Mouse (Mus musculus): ENCODE results near the gene Igsf21. TPM values are rescaled to one million over a fixed set of nuclear protein-coding genes. Genes with fewer than 3 reads are reported as not detected.

Gene Igsf21
- total and polyA plus RNA-seq, 2 experiments from 2014 or later, result 125 to 176 TPM

- Histone ChIP-seq H3K27ac (no peak overlapping the region), H3K9me3 (ENCODE audit: low read length) (no peaks in the 10 kb centered on the region), H3K4me3 (ENCODE audit: low read length) (no peak overlapping the region), H3K36me3 (ENCODE audit: insufficient read depth, low read length) (no peaks in the 10 kb centered on the region), H3K27me3 (ENCODE audit: insufficient read depth, low read length) (no peaks in the 10 kb centered on the region), H3K9ac (replicated peaks; ENCODE audit: low read length) (no peak overlapping the region), H3K4me2 (ENCODE audit: low read depth, low read length) (no peak overlapping the region), H3K4me1 (ENCODE audit: insufficient read depth, low read length) (no peaks in the 10 kb centered on the region)
- peak; percentile 67 for ATAC-seq
- peak; percentile 71 for DNase-seq (ENCODE audit: low spot score)
- 58% methylated on average over 10 of the region's 10 CpGs for WGBS
- no peak for TF ChIP-seq CTCF (IDR thresholded peaks at IDR 0.05; ENCODE audit: low read depth)
These were observed 198.7 kb downstream of the Igsf21 start for GRCm38 (mm10) chr4:140047807-140048362.

DNA sequence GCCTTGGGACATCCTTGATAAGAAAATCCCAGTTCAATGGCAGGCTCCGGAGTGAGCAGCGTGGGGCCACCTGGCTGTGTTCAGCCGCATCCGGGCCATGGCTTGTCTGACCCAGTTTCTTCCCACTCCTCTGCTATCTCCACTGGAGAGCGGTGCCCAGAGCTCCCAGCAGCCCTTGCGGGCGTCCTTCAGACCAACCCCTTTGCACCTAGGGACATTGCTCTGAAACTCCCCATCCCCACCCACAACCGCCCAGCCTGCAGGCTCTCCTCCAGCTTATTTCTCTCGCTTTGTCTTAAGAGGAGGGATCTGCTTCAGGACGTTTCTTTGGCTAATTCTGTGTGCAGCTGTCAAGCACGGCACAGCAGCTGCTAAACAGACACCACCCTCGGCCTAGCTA is 202.6 kb downstream of the Igsf21 start:
- H3K27me3 ChIP-seq (ENCODE audit: insufficient read depth, low read length), result no peaks in the 10 kb centered on the region
- H3K9ac ChIP-seq (replicated peaks; ENCODE audit: low read length), result no peak overlapping the region
- DNase-seq (ENCODE audit: low spot score), result peak; percentile 53
- no peak for ATAC-seq
- no peak overlapping the region for H3K4me3 ChIP-seq (ENCODE audit: low read length)
- no peaks in the 10 kb centered on the region; the same call in 1 of the 2 replicates for H3K9me3 ChIP-seq (ENCODE audit: low read length)
- TF ChIP-seq CTCF (IDR thresholded peaks at IDR 0.05; ENCODE audit: low read depth), result no peak
- H3K36me3 ChIP-seq (ENCODE audit: insufficient read depth, low read length), result no peaks in the 10 kb centered on the region
- H3K4me1 ChIP-seq (ENCODE audit: insufficient read depth, low read length), result peaks cover 7% of the 10 kb centered on the region; the same call in 1 of the 2 replicates
- H3K27ac ChIP-seq, result peak overlapping the region; percentile 5; the same call in 1 of the 2 replicates
- WGBS, result 40% methylated on average over 12 of the region's 12 CpGs
- no peak overlapping the region for H3K4me2 ChIP-seq (ENCODE audit: low read depth, low read length)

- ATAC-seq, result no peak
- 0 out of 2 replicates have a peak overlapping the region, but pooled peaks have one; percentile 41 for H3K27ac ChIP-seq
- no peaks in the 10 kb centered on the region; the same call in 1 of the 2 replicates for H3K9me3 ChIP-seq (ENCODE audit: low read length)
- no peak for TF ChIP-seq CTCF (IDR thresholded peaks at IDR 0.05; ENCODE audit: low read depth)
- peaks cover 20% of the 10 kb centered on the region for H3K4me1 ChIP-seq (ENCODE audit: insufficient read depth, low read length)
- no peaks in the 10 kb centered on the region for H3K27me3 ChIP-seq (ENCODE audit: insufficient read depth, low read length)
- no peak overlapping the region for H3K4me2 ChIP-seq (ENCODE audit: low read depth, low read length)
- H3K9ac ChIP-seq (replicated peaks; ENCODE audit: low read length), result no peak overlapping the region
- H3K36me3 ChIP-seq (ENCODE audit: insufficient read depth, low read length), result no peaks in the 10 kb centered on the region
- peak; percentile 39 for DNase-seq (ENCODE audit: low spot score)
- H3K4me3 ChIP-seq (ENCODE audit: low read length), result no peak overlapping the region
- 8% methylated on average over 26 of the region's 26 CpGs for WGBS
These were observed 207.8 kb downstream of the Igsf21 start for GRCm38 (mm10) chr4:140038586-140039411.

DNA sequence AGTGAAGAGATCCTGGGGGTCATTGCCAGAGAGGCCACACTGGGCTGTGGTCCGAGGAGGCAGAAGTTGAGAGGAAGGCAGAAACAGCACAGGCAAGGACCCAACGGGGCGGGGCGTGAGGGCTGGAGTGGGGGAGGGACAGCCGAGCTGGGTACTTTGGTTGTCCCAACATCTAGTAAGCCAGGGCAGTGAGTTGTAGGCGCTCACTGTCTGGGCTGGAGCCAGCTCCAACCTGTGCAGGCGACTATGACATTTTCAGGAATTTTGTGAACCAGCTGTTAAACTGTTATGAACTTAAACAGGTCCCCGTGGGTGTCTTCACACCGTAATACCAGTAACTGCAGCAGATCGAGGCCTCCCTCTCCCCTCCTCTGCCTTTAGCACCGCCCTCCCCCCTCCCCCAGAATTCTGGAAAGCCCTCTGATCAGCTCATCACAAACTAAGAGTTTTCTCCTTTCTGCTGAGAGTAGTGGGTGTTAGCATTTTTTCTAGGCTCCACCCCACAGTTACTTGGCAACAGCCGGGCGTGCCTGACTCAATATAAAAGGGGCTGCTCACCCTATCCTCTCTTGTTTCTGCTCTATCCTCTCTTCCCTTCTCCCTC is 208.7 kb downstream of the Igsf21 start:
- WGBS, result 8% methylated on average over 13 of the region's 13 CpGs
- Histone ChIP-seq H3K4me2 (ENCODE audit: low read depth, low read length) (0 out of 2 replicates have a peak overlapping the region, but pooled peaks have one; percentile 7), H3K27me3 (ENCODE audit: insufficient read depth, low read length) (no peaks in the 10 kb centered on the region), H3K27ac (no peak overlapping the region), H3K36me3 (ENCODE audit: insufficient read depth, low read length) (no peaks in the 10 kb centered on the region), H3K4me3 (ENCODE audit: low read length) (no peak overlapping the region), H3K9ac (replicated peaks; ENCODE audit: low read length) (no peak overlapping the region), H3K4me1 (ENCODE audit: insufficient read depth, low read length) (peaks cover 20% of the 10 kb centered on the region), H3K9me3 (ENCODE audit: low read length) (no peaks in the 10 kb centered on the region; the same call in 1 of the 2 replicates)
- no peak for TF ChIP-seq CTCF (IDR thresholded peaks at IDR 0.05; ENCODE audit: low read depth)
- peak; percentile 60; the same call in 1 of the 2 replicates for ATAC-seq
- DNase-seq (ENCODE audit: low spot score), result peak; percentile 53

GRCm38 (mm10) chr4:140035232-140035631 is 211.4 kb downstream of the Igsf21 start:
- ATAC-seq (no peak), DNase-seq (ENCODE audit: low spot score) (no peak)
- WGBS, result 79% methylated on average over 14 of the region's 15 CpGs
- H3K4me3 ChIP-seq (ENCODE audit: low read length), result no peak overlapping the region
- H3K9ac ChIP-seq (replicated peaks; ENCODE audit: low read length), result no peak overlapping the region
- no peaks in the 10 kb centered on the region for H3K36me3 ChIP-seq (ENCODE audit: insufficient read depth, low read length)
- no peak overlapping the region for H3K27ac ChIP-seq
- TF ChIP-seq CTCF (IDR thresholded peaks at IDR 0.05; ENCODE audit: low read depth), result no peak
- peaks cover 20% of the 10 kb centered on the region for H3K4me1 ChIP-seq (ENCODE audit: insufficient read depth, low read length)
- H3K4me2 ChIP-seq (ENCODE audit: low read depth, low read length), result no peak overlapping the region
- H3K9me3 ChIP-seq (ENCODE audit: low read length), result no peaks in the 10 kb centered on the region
- no peaks in the 10 kb centered on the region for H3K27me3 ChIP-seq (ENCODE audit: insufficient read depth, low read length)

GRCm38 (mm10) chr4:140033394-140033793 is 213.2 kb downstream of the Igsf21 start:
- WGBS, result 40% methylated on average over 7 of the region's 7 CpGs

More at GRCm38 (mm10) chr4:140033394-140033793, 213.2 kb downstream of the Igsf21 start:
- TF ChIP-seq CTCF (IDR thresholded peaks at IDR 0.05; ENCODE audit: low read depth), result peak; percentile 90
- Histone ChIP-seq H3K4me1 (ENCODE audit: insufficient read depth, low read length) (peaks cover 8% of the 10 kb centered on the region), H3K4me3 (ENCODE audit: low read length) (no peak overlapping the region), H3K27me3 (ENCODE audit: insufficient read depth, low read length) (no peaks in the 10 kb centered on the region), H3K4me2 (ENCODE audit: low read depth, low read length) (no peak overlapping the region), H3K27ac (no peak overlapping the region), H3K36me3 (ENCODE audit: insufficient read depth, low read length) (no peaks in the 10 kb centered on the region), H3K9me3 (ENCODE audit: low read length) (no peaks in the 10 kb centered on the region), H3K9ac (replicated peaks; ENCODE audit: low read length) (no peak overlapping the region)
- peak; percentile 45 for DNase-seq (ENCODE audit: low spot score)
- no peak for ATAC-seq

Data from hindbrain, postnatal 0 days (tissue).